Mouse (Mus musculus) kidney, adult 18-20 months (tissue): ENCODE data around the gene C1galt1.

Experiments used
- DNase-seq: peaks from one replicate; pipeline ENCODE4 v3.0.0; 2021

Gene C1galt1

DNA sequence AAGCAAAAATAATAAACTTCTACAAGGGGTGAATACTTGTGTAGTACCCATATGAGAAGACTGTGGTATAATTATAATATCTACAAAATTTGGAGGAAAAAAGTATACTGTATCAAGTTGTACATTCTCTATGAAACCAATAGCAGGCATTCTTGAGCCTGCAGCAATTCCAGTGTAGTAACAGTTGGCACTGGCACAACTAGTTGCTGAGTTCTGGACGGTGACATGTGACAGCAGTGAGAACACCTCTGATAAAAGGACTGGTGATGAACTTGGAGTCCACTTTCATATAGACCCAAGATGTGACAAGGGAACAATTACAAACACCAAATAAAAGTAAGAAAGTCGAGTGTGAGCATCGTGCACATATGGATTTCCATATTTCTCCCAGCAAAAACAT is 14.5 kb downstream of the C1galt1 start:
- no peak for DNase-seq

DNA sequence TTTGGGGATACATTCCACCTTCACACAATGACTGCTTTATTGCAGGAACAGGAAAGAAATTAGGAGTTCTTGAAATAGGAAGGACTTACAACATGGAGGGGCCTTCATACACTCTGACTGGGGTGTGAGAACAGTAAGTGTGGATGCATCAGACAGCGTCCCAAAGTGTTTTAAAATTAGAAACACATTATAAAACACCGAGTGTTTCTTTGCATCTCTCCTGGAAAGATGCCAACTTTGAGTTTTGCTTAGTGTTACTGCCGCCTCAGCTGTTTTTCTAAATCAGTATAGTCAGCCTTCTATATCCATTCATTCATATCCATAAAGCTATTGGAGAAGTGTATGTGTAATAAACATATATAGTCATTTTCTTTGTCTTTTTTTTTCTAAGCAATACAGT is 16.4 kb downstream of the C1galt1 start:
- DNase-seq: no peak

- DNase-seq: no peak
Observed at GRCm38 (mm10) chr6:7863354-7863753, 18.7 kb downstream of the C1galt1 start.

- no peak for DNase-seq
Observed at GRCm38 (mm10) chr6:7876836-7877235, 32.2 kb downstream of the C1galt1 start.

DNA sequence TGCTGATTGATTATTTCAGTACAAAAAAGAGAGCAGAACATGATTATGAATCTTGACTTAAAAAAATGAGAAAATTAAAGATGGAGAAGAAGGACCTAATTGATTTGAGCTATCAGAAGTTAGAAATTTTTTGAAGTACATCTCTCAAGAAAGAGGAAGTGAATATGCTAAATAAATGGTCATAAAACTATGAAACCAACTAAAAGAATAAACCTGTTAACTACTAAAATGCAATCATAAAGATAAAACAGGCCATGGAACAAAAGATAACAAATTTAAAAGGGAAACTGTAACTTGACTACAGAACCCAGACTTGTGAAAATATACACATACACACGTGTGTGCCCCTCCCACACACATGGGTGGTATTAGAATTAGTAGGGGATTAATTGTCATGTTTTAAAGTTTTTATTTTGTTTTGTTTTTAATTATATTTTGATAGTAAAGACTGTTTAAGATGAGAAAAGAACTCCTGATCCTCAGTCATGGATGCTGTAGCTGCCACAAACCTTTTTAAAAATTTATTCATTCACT is 37.0 kb downstream of the C1galt1 start:
- no peak for DNase-seq

GRCm38 (mm10) chr6:7882520-7882919 is 37.9 kb downstream of the C1galt1 start:
- peak; percentile 10 for DNase-seq

GRCm38 (mm10) chr6:7885994-7886684 is 41.5 kb downstream of the C1galt1 start:
- no peak for DNase-seq

DNA sequence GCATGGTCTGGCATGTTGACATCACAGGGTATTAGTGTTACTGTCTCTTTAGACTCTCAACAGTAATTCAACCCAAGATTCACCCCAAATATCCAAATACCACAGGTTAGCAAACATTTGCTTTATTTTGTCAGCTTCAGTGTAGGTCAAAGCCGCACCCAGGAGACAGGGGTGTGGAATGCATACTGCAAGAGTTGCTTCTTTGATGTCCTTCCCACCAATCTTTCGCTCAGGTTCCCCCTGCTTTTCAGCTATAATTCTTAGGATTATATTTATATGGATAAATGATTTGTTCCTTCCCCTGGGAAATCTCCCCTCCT is 42.0 kb downstream of the C1galt1 start:
- DNase-seq: no peak

GRCm38 (mm10) chr6:7896339-7896738 is 51.7 kb downstream of the C1galt1 start:
- DNase-seq: no peak

DNA sequence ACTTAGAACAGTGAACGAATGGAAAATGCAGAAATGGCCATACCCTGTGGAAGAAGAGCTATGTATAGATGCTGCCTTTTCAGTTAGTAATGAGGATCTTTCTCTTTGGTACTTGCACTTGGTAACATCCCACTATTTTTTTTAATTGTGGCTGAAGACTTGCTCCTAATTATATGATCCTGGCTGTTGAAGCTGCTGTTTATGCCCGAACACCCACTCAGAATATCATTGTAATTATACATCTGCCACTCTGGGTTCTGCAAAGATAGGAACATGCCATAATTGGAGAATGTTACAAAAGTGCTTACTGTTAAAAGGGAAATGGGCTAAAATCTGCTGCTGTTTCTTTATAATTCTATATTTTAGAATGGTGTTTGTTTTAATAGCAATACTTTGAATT is 67.4 kb downstream of the C1galt1 start:
- no peak for DNase-seq
